Mouse (Mus musculus) right cerebral cortex, adult 18-20 months (tissue): ENCODE measurements around the gene Gin1.
A peak's percentile ranks its signal among the peaks of the same experiment; 100 is the strongest.

Source experiments
- DNase-seq: peaks from one replicate; pipeline ENCODE4 v3.0.0; 2022; ENCODE audit warnings: mixed read lengths

The Gin1 gene

GRCm38 (mm10) chr1:97788490-97788889, 18.5 kb downstream of the Gin1 start:
- no peak for DNase-seq

GRCm38 (mm10) chr1:97794110-97794509, 24.1 kb downstream of the Gin1 start:
- no peak for DNase-seq

GRCm38 (mm10) chr1:97795936-97796335, 26.0 kb downstream of the Gin1 start:
- no peak for DNase-seq

- DNase-seq: no peak
Measured at GRCm38 (mm10) chr1:97802207-97802902, 32.4 kb downstream of the Gin1 start.

- no peak for DNase-seq
Measured at GRCm38 (mm10) chr1:97804520-97804919, 34.5 kb downstream of the Gin1 start.

- no peak for DNase-seq
Measured at GRCm38 (mm10) chr1:97809255-97809912, 39.4 kb downstream of the Gin1 start.

- no peak for DNase-seq
Measured at GRCm38 (mm10) chr1:97821282-97821681, 51.3 kb downstream of the Gin1 start.

- DNase-seq: no peak
Measured at GRCm38 (mm10) chr1:97822203-97822602, 52.2 kb downstream of the Gin1 start.

- no peak for DNase-seq
Measured at GRCm38 (mm10) chr1:97822904-97823303, 52.9 kb downstream of the Gin1 start.

GRCm38 (mm10) chr1:97827566-97827965, 57.6 kb downstream of the Gin1 start:
- peak; percentile 34 for DNase-seq

- no peak for DNase-seq
Measured at GRCm38 (mm10) chr1:97828087-97828486, 58.1 kb downstream of the Gin1 start.

- peak; percentile 27 for DNase-seq
Measured at GRCm38 (mm10) chr1:97833466-97834353, 63.7 kb downstream of the Gin1 start.

- no peak for DNase-seq
Measured at GRCm38 (mm10) chr1:97834354-97834822, 64.4 kb downstream of the Gin1 start.
